ENCODE assay signal across 11 mouse cellular contexts in the genomic region with DNA sequence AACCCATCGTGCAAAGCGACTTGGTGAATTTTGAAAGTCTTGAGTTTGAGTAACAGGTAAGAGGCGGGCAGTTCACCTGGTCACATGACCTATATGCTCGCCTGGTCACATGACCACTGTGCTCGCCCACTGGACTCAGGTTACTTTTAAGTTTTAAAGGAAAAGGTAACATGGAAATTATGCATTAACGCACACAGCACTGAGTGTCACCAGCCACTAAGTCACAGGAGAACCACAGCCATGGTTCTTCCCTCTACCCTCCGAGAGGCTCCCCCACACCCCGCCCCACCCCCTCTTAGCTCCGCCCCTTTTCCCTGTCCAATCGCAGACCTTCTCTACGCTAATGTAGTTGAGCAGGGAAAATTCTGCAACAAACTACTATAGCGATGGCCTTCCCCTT. TPM values are rescaled to one million over a fixed set of nuclear protein-coding genes. Genes with fewer than 3 reads are reported as not detected.
DNase-seq lines count a peak whose midpoint lies in the region; ATAC-seq lines count a peak whose summit lies in the region.
"Had no signal": no experiment of that assay in that cellular context is flagged by ENCODE, and none has a peak within 500 bp of the region (broad histone marks: within the 10 kb centered on the region; RNA-seq: fewer than 3 reads in every experiment).

No protein-coding gene starts in this region.

- H3K9me3 ChIP-seq in heart, embryonic 15.5 days (replicated peaks), result no peaks in the 10 kb centered on the region
- no peaks in the 10 kb centered on the region for H3K9me3 ChIP-seq in embryonic facial prominence, embryonic 15.5 days (replicated peaks)
- no peaks in the 10 kb centered on the region for H3K9me3 ChIP-seq in neural tube, embryonic 12.5 days

- no peak overlapping the region for H3K9ac ChIP-seq in heart, embryonic 15.5 days
- no peak overlapping the region for H3K9ac ChIP-seq in embryonic facial prominence, embryonic 15.5 days
- no peak overlapping the region for H3K9ac ChIP-seq in neural tube, embryonic 12.5 days

- no peak for ATAC-seq in heart, embryonic 15.5 days (replicated peaks; ENCODE audit: insufficient number of reproducible peaks, insufficient read depth, low FRiP score, low read depth)
- ATAC-seq in embryonic facial prominence, embryonic 15.5 days (ENCODE audit: insufficient number of reproducible peaks, low FRiP score, low TSS enrichment, low read depth), result no peak
- no peak for ATAC-seq in neural tube, embryonic 12.5 days (ENCODE audit: low FRiP score, low read depth)
- ATAC-seq: Patski had no signal

- WGBS in heart, embryonic 15.5 days, result 34% methylated on average over 12 of the region's 12 CpGs
- 36% methylated on average over 12 of the region's 12 CpGs for WGBS in embryonic facial prominence, embryonic 15.5 days
- WGBS in neural tube, embryonic 12.5 days, result 30% methylated on average over 12 of the region's 12 CpGs

- peak overlapping the region; percentile 19 for H3K4me3 ChIP-seq in heart, embryonic 15.5 days
- H3K4me3 ChIP-seq in embryonic facial prominence, embryonic 15.5 days (replicated peaks), result peak overlapping the region; percentile 21
- peak overlapping the region; percentile 7; the same call in 1 of the 2 replicates for H3K4me3 ChIP-seq in neural tube, embryonic 12.5 days
- H3K4me3 ChIP-seq: erythroblast, embryonic 14.5 days had no signal

- H3K27ac ChIP-seq in heart, embryonic 15.5 days, result no peak overlapping the region
- no peak overlapping the region for H3K27ac ChIP-seq in embryonic facial prominence, embryonic 15.5 days (replicated peaks)
- no peak overlapping the region for H3K27ac ChIP-seq in neural tube, embryonic 12.5 days

- no peaks in the 10 kb centered on the region for H3K36me3 ChIP-seq in heart, embryonic 15.5 days
- no peaks in the 10 kb centered on the region for H3K36me3 ChIP-seq in embryonic facial prominence, embryonic 15.5 days
- H3K36me3 ChIP-seq in neural tube, embryonic 12.5 days, result no peaks in the 10 kb centered on the region

- 0 out of 2 replicates have a peak overlapping the region, but pooled peaks have one; percentile 23 for H3K4me2 ChIP-seq in heart, embryonic 15.5 days
- H3K4me2 ChIP-seq in embryonic facial prominence, embryonic 15.5 days (replicated peaks), result peak overlapping the region; percentile 6; the same call in 1 of the 2 replicates
- peak overlapping the region; percentile 28; the same call in 1 of the 2 replicates for H3K4me2 ChIP-seq in neural tube, embryonic 12.5 days (replicated peaks)

- no peaks in the 10 kb centered on the region for H3K4me1 ChIP-seq in heart, embryonic 15.5 days (replicated peaks)
- no peaks in the 10 kb centered on the region for H3K4me1 ChIP-seq in embryonic facial prominence, embryonic 15.5 days
- no peaks in the 10 kb centered on the region for H3K4me1 ChIP-seq in neural tube, embryonic 12.5 days

- DNase-seq in heart, postnatal 10 days, result no peak
- DNase-seq in kidney, postnatal 4 days, result peak; percentile 24 to 37
- no peak for DNase-seq in thymus, postnatal 14 days
- DNase-seq in cerebellum, adult 9-10 months, result no peak
- DNase-seq in left cerebral cortex, adult 11 months (ENCODE audit: low spot score), result no peak

- peaks cover 34% of the 10 kb centered on the region for H3K27me3 ChIP-seq in heart, embryonic 15.5 days
- H3K27me3 ChIP-seq in embryonic facial prominence, embryonic 15.5 days, result peaks cover 12% of the 10 kb centered on the region; the same call in 1 of the 2 replicates
- H3K27me3 ChIP-seq in neural tube, embryonic 12.5 days (replicated peaks), result no peaks in the 10 kb centered on the region

- intact Hi-C loops in heart, postnatal 10 days (cut with DNase I), result loop anchor here (10.0 kb wide), 1 partner anchor 342 kb away; no protein-coding TSS in a partner anchor

RNA-seq across cellular contexts. Expression of a gene that starts 13.9 kb away (rescaled TPM):
- polyA plus RNA-seq in heart, embryonic 15.5 days (2015; fragmentation: Nextera tagmentation; extraction: Ambion mirVana), result 0.05 TPM in 1 of 2 replicates, not detected in the other
- not detected for total RNA-seq in heart, postnatal 10 days (2021)
- polyA plus RNA-seq in embryonic facial prominence, embryonic 15.5 days (2015; fragmentation: Nextera tagmentation; extraction: Ambion mirVana), result not detected in 2 replicates
- not detected in 2 replicates for polyA plus RNA-seq in neural tube, embryonic 12.5 days (2016; fragmentation: Nextera tagmentation; extraction: Ambion mirVana)
- total RNA-seq: megakaryocyte-erythroid progenitor cell, adult 5-6 weeks had no signal
- polyA plus RNA-seq: Patski had no signal

Comparison
In these comparisons a context has a peak if more than half of its experiments do, and no peak if none do; other contexts are left out.
1. DNase-seq: peak in kidney, postnatal 4 days (2 of 2); none in heart, postnatal 10 days (0 of 2), thymus, postnatal 14 days (single experiment), cerebellum, adult 9-10 months (single experiment) and left cerebral cortex, adult 11 months (single experiment).
2. Peak in every context shown above with its lines, with median percentiles within 50 percentile points of each other: H3K4me2 ChIP-seq and H3K4me3 ChIP-seq.